Mouse (Mus musculus): ENCODE measurements at regions not wholly inside any gene's neighbourhood (a gene's known extent, or its start where the extent isn't known, plus 50 kb on each side); places are given as distances from the start of the nearest gene placed in this dataset.

DNA sequence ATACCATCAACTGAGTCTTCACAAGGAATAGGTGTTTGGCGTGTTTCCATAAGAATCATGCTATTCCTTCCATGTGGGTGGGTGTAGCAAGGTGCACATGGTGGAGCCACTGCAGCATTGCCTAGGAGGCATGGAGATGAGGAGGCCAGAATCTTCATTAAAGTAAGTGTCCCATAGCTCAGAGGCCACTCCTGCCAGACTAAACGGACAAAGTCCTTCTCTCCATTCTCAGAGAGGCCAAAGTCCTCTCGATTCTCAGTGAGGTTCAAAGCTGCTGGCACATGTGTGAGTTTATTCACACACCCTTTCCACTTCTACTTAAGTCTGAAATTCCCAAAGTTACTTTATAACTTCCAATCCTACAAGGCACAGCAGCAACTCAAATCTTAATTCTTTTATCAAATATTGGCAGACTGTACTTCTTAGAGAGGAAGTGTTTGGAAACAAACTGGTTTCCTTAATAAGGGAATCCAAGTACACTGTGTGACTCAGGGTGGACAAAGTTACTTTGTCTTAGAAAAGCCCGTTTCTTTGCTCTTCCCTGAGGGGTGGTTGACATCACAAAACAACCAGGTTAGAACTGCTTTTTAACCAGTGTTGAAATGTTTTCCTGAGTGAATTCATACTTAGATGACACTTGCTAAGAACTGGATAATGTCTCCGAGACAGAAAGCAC is 69.2 kb upstream of the Thbs1 start:
- no peak for DNase-seq (ENCODE audit: low spot score in 2 of 2)
- intact Hi-C loops (cut with DNase I), result no loop called here

GRCm38 (mm10) chr2:118044666-118045065 is 67.0 kb upstream of the Thbs1 start:
- intact Hi-C loops (cut with DNase I), result no loop called here
- no peak for DNase-seq (ENCODE audit: low spot score in 2 of 2)

- intact Hi-C loops (cut with DNase I), result no loop called here
- DNase-seq (ENCODE audit: low spot score in 2 of 2), result no peak
Measured at GRCm38 (mm10) chr2:118050326-118050725, 61.4 kb upstream of the Thbs1 start.

DNA sequence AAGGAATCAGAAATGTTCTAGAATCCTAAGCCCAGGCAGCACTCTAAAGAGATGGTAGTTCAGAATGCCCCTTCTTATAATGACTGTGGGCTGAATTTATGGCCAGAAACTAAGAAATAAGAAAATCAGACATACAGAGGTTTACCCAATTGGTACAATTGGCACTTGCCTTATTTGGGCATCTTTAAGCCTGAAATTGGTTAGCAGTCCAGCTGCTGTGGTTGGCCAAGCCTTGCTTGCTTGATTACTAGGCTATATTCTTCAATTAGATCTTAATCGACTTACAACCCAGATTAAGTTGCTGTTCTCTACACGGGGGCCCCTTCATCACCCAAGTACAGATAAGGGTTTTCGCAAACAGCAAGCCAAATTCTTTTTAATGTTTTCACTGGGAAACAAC is 60.1 kb upstream of the Thbs1 start:
- no peak for DNase-seq (ENCODE audit: low spot score in 2 of 2)
- intact Hi-C loops (cut with DNase I), result no loop called here

- DNase-seq (ENCODE audit: low spot score in 2 of 2), result no peak
- intact Hi-C loops (cut with DNase I), result no loop called here
Measured at GRCm38 (mm10) chr2:118053512-118053911, 58.2 kb upstream of the Thbs1 start.

DNA sequence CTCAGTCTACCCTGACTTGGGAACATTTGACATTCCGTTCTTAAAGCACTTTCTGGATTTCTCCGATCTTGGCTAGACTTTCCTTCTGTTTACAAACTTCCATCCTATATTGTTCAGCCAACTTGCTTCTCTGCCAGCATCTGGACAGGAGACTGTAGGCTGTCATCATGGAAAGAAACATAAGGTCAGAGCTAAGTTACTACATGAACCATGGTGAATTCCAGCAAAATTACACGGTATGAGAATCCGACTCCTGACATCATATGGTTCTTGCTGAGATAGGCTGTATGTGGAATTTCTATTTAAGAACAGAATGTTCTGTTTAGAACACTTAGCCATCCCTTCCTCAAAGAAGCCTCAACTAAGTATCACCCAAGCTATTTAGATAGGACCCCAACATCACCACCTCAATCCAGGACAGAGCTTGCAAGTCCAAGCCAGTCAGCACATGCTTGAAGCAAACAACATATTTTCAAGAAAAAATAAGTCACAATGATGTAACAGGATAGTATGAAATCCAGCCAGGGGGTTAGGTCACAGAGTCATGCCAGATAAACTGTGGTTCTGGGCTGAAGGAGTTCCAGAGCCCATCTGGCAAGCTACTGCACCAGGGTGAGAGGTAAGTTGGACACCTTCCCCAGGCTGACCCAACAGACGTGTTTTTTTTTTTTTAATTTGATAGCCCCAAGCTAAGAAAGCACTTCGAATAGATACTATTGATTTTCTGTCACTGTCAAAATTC is 52.9 kb upstream of the Thbs1 start:
- DNase-seq (ENCODE audit: low spot score in 2 of 2), result no peak
- intact Hi-C loops (cut with DNase I), result no loop called here

- DNase-seq (ENCODE audit: low spot score in 2 of 2), result peak in 1 of 2 experiments; percentile 9
- intact Hi-C loops (cut with DNase I), result no loop called here
Measured at GRCm38 (mm10) chr2:118061291-118061690, 50.4 kb upstream of the Thbs1 start.

Measured in left cerebral cortex, postnatal 36 days (tissue).